Mouse (Mus musculus) right cerebral cortex, adult 18-20 months (tissue): ENCODE measurements at regions not wholly inside any gene's neighbourhood (a gene's known extent, or its start where the extent isn't known, plus 50 kb on each side); places are given as distances from the start of the nearest gene placed in this dataset.
"Not testable (repeated sequence)": the region's sequence is repeated elsewhere in the genome, so short reads cannot be mapped to it uniquely, and the experiment has no call there.

Experiments used
- DNase-seq: peaks from one replicate; pipeline ENCODE4 v3.0.0; 2022; ENCODE audit warnings: mixed read lengths

- DNase-seq = peak; percentile 9
Observed at GRCm38 (mm10) chr1:123156851-123157250, 888.5 kb downstream of the Dpp10 start.

DNA sequence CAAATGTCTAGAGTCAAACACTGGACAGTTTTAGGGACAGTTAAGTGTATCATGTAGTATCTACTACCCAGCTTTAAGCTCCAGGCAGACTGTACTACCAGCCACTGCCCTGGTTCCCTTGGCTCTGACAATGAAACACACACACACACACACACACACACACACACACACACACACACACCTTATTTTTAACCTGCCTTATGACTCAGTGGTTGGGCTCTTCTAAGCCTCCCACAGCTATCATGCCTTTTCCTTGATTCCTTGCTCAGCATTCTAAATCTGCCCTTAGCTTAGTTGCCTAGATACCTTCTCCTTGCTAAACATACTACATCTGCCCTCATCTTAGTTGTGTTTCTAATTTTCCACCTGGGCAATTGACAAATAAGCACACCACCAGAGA is 890.8 kb downstream of the Dpp10 start:
- DNase-seq = peak; percentile 8

- not testable (repeated sequence) for DNase-seq
Observed at GRCm38 (mm10) chr1:123133891-123134290, 911.5 kb downstream of the Dpp10 start.
